ENCODE assay signal across 25 mouse cellular contexts in the genomic region with DNA sequence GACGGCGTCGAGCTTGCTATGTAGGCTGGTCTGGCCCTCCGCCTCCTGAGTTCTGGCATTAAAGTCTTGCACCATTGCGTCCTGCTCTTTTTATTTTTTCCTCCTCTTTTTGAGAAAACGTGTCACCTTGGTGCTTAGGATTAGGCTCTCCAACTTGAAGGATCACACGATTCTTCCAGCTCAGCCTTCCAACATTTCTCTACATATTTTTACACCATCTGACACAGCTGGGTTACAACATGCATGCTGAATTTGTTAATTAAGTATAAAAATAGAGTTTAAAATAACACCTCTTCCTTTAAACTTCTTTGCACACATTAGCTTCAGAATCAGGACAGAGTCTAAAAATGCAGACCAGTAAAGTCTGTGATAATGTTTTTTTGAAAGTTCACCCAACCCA. TPM values are rescaled to one million over a fixed set of nuclear protein-coding genes. Genes with fewer than 3 reads are reported as not detected.
"Had no signal": no experiment of that assay in that cellular context is flagged by ENCODE, and none has a peak within 500 bp of the region (broad histone marks: within the 10 kb centered on the region; RNA-seq: fewer than 3 reads in every experiment).

No protein-coding gene starts in this region.

- H3K27me3 ChIP-seq: midbrain, embryonic 12.5 days; midbrain, embryonic 15.5 days; neural tube, embryonic 12.5 days had no signal

- H3K9me3 ChIP-seq: midbrain, embryonic 12.5 days; midbrain, embryonic 15.5 days had no signal

- DNase-seq: lung, adult 18-20 months; lung, embryonic 14.5 days; lung, postnatal 10 days; lung, postnatal 4 days; retina, postnatal 1 day; right cerebral cortex, adult 18-20 months; right cerebral cortex, postnatal 25 days; right cerebral cortex, postnatal 4 days; spleen, adult 18-20 months; thymus, adult 2 months; thymus, postnatal 25 days; thymus, postnatal 4 days had no signal

- H3K4me3 ChIP-seq: midbrain, embryonic 10.5 days; midbrain, embryonic 12.5 days; midbrain, embryonic 15.5 days; neural tube, embryonic 12.5 days had no signal

- H3K9ac ChIP-seq: lung, embryonic 14.5 days; midbrain, embryonic 12.5 days; midbrain, embryonic 15.5 days; neural tube, embryonic 12.5 days had no signal

- ATAC-seq: midbrain, embryonic 15.5 days had no signal

- H3K4me2 ChIP-seq: lung, embryonic 14.5 days; midbrain, embryonic 12.5 days; midbrain, embryonic 15.5 days; neural tube, embryonic 12.5 days had no signal

- H3K27ac ChIP-seq: midbrain, embryonic 10.5 days; midbrain, embryonic 12.5 days; midbrain, embryonic 15.5 days; neural tube, embryonic 12.5 days had no signal

RNA-seq across cellular contexts. Expression of a gene that starts 8.8 kb away (rescaled TPM):
- total RNA-seq: megakaryocyte, adult 5-6 weeks; megakaryocyte-erythroid progenitor cell, adult 5-6 weeks; midbrain, postnatal 0 days; monocyte, adult 5-6 weeks; neutrophil, adult 5-6 weeks had no signal
- polyA plus RNA-seq: liver, embryonic 16.5 days; midbrain, embryonic 12.5 days; neural tube, embryonic 14.5 days; small intestine, adult 2 months; thymus, adult 2 months; urinary bladder, adult 2 months had no signal
